Mouse (Mus musculus) embryonic fibroblast, embryonic 13.5 days (primary cell): Measurements from ENCODE around the gene Cnn1.

Experiments used
- CTCF ChIP-seq: IDR thresholded peaks from 2 replicates; pipeline ENCODE4 v1.5.1; 2011; ENCODE audit warnings: mild to moderate bottlenecking, control low read depth, low read length, moderate library complexity, borderline replicate concordance; ENCODE audit not compliant: insufficient read depth
- POLR2A ChIP-seq: IDR thresholded peaks from 2 replicates; pipeline ENCODE4 v1.6.1; 2011; ENCODE audit warnings: low read depth, mild to moderate bottlenecking, control low read depth, low read length, moderate library complexity

DNA sequence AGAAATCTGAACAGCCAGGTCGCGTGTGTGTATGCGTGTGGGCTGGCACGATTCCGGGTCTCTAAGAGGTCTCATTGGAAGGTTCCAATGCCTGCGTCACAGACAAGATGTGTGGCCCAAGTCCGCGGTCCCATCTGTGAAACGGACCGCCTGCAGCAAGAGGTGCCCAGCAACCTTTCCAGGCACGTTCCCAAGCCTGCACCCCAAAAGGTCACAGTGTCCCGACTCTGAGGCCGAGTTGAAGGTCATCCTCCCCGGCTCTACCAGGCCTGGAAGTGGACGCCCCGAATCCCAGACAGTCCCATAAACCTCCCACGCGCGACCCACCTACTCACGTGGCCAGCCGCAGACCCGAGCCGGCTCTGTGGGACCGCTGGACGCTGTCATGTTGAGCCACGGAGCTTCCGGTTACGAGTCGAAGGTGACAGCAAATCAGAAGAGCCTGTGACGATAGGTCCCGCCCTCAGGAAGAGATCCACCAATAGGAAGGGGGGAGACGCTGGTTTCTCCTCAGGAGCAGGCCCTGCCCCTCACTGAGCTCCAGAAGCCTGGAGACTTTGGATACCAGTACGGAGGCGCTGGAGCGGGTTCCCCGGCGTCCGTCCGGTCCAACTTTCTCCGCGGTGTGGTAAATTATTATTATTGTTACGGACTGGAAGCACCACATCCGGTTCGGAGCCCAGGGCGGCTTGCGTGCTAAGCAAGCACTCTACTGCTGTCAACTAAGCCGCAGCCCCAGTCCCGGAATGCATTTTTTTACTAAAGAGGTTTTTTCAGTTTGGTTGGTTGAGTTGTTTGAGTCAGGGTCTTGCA is 13.8 kb upstream of the Cnn1 start, which contains the start of gene Ecsit:
- TF ChIP-seq CTCF (no peak), POLR2A (peak; percentile 72)
